Mouse (Mus musculus): Measurements from ENCODE around the gene Gm45062. TPM values are rescaled to one million over a fixed set of nuclear protein-coding genes. Genes with fewer than 3 reads are reported as not detected.

The Gm45062 gene
- total RNA-seq, 2 experiments from 2014 or later, result 5.8 to 6.8 TPM

GRCm38 (mm10) chr6:8551155-8551554 lies 291.9 kb downstream of the Gm45062 start:
- no peak for ATAC-seq (replicated peaks; ENCODE audit: poor library complexity)

GRCm38 (mm10) chr6:8556849-8557571 lies 297.8 kb downstream of the Gm45062 start:
- ATAC-seq (replicated peaks; ENCODE audit: poor library complexity), result no peak

- no peak for ATAC-seq (replicated peaks; ENCODE audit: poor library complexity)
Observed at GRCm38 (mm10) chr6:8560682-8561081, 301.4 kb downstream of the Gm45062 start.

- no peak for ATAC-seq (replicated peaks; ENCODE audit: poor library complexity)
Observed at GRCm38 (mm10) chr6:8582377-8582776, 323.1 kb downstream of the Gm45062 start.

GRCm38 (mm10) chr6:8583892-8584291 lies 324.6 kb downstream of the Gm45062 start:
- no peak for ATAC-seq (replicated peaks; ENCODE audit: poor library complexity)

GRCm38 (mm10) chr6:8591665-8592064 lies 332.4 kb downstream of the Gm45062 start:
- ATAC-seq (replicated peaks; ENCODE audit: poor library complexity), result no peak

- peak; percentile 57; the same call in 1 of the 2 replicates for ATAC-seq (replicated peaks; ENCODE audit: poor library complexity)
Observed at GRCm38 (mm10) chr6:8617369-8617768, 358.1 kb downstream of the Gm45062 start.

- ATAC-seq (replicated peaks; ENCODE audit: poor library complexity), result no peak; the same call in 1 of the 2 replicates
Observed at GRCm38 (mm10) chr6:8619582-8620350, 360.5 kb downstream of the Gm45062 start.

GRCm38 (mm10) chr6:8623045-8623444 lies 363.8 kb downstream of the Gm45062 start:
- ATAC-seq (replicated peaks; ENCODE audit: poor library complexity), result no peak

GRCm38 (mm10) chr6:8628226-8628625 lies 369.0 kb downstream of the Gm45062 start:
- no peak for ATAC-seq (replicated peaks; ENCODE audit: poor library complexity)

GRCm38 (mm10) chr6:8628715-8629267 lies 369.5 kb downstream of the Gm45062 start:
- ATAC-seq (replicated peaks; ENCODE audit: poor library complexity), result no peak

- ATAC-seq (replicated peaks; ENCODE audit: poor library complexity), result no peak
Observed at GRCm38 (mm10) chr6:8630531-8630930, 371.3 kb downstream of the Gm45062 start.

- ATAC-seq (replicated peaks; ENCODE audit: poor library complexity), result no peak
Observed at GRCm38 (mm10) chr6:8631362-8631761, 372.1 kb downstream of the Gm45062 start.

GRCm38 (mm10) chr6:8631986-8632632 lies 372.9 kb downstream of the Gm45062 start:
- ATAC-seq (replicated peaks; ENCODE audit: poor library complexity), result peak; percentile 83

GRCm38 (mm10) chr6:8632701-8633100 lies 373.5 kb downstream of the Gm45062 start:
- ATAC-seq (replicated peaks; ENCODE audit: poor library complexity), result 0 out of 2 replicates have a peak, but pooled peaks have one; percentile 5

- ATAC-seq (replicated peaks; ENCODE audit: poor library complexity), result no peak
Observed at GRCm38 (mm10) chr6:8638122-8638521, 378.9 kb downstream of the Gm45062 start.

- ATAC-seq (replicated peaks; ENCODE audit: poor library complexity), result 0 out of 2 replicates have a peak, but pooled peaks have one; percentile 9
Observed at GRCm38 (mm10) chr6:8638899-8639298, 379.6 kb downstream of the Gm45062 start.

- no peak for ATAC-seq (replicated peaks; ENCODE audit: poor library complexity)
Observed at GRCm38 (mm10) chr6:8639526-8639925, 380.3 kb downstream of the Gm45062 start.

- ATAC-seq (replicated peaks; ENCODE audit: poor library complexity), result 0 out of 2 replicates have a peak, but pooled peaks have one; percentile 26
Observed at GRCm38 (mm10) chr6:8640863-8641262, 381.6 kb downstream of the Gm45062 start.

- no peak for ATAC-seq (replicated peaks; ENCODE audit: poor library complexity)
Observed at GRCm38 (mm10) chr6:8644703-8645102, 385.5 kb downstream of the Gm45062 start.

- ATAC-seq (replicated peaks; ENCODE audit: poor library complexity), result no peak
Observed at GRCm38 (mm10) chr6:8645708-8646107, 386.5 kb downstream of the Gm45062 start.

Data from megakaryocyte progenitor cell, adult 5-6 weeks (primary cell).